Mouse (Mus musculus) lung, adult 2 months (tissue): ENCODE results near the gene Wdhd1.

Experiments
- CTCF ChIP-seq: fragments of 200-500 bp; IDR thresholded peaks from 2 replicates; pipeline ENCODE4 v1.5.1; 2011; ENCODE audit warnings: mild to moderate bottlenecking, low read length, control low read depth; ENCODE audit not compliant: insufficient read depth
- POLR2A ChIP-seq: fragments of 200-500 bp; IDR thresholded peaks from 2 replicates; pipeline ENCODE4 v1.6.1; 2011; ENCODE audit warnings: low read depth, mild to moderate bottlenecking, control low read depth, low read length, borderline replicate concordance; ENCODE audit errors: extremely low read depth

- TF ChIP-seq POLR2A (no peak), CTCF (no peak)
Measured at GRCm38 (mm10) chr14:47276036-47276603, 537 bp downstream of the Wdhd1 start.
